Mouse (Mus musculus) heart, postnatal 0 days (tissue): Measurements from ENCODE around the gene N4bp2.

ENCODE experiments used
- CTCF ChIP-seq: IDR thresholded peaks from 2 replicates; pipeline ENCODE4 v1.5.1; 2016; ENCODE audit warnings: antibody characterized with exemption, control low read depth, low read depth
- EP300 ChIP-seq: IDR thresholded peaks from 2 replicates; pipeline ENCODE4 v1.6.1; 2016; ENCODE audit warnings: antibody characterized with exemption, low read depth

- TF ChIP-seq CTCF (no peak), EP300 (no peak)
These were observed 12.8 kb downstream of the N4bp2 start for GRCm38 (mm10) chr5:65776166-65776565.
